Mouse (Mus musculus) heart, adult 8-10 months (tissue): ENCODE results near the gene Zfp719. TPM values are rescaled to one million over a fixed set of nuclear protein-coding genes. Genes with fewer than 3 reads are reported as not detected.

ENCODE experiments used
- DNase-seq: peaks from one replicate; pipeline ENCODE4 v3.0.0; 2022; ENCODE audit warnings: low spot score
- total RNA-seq, 4 experiments: library from RNA; stranded (reverse); gene quantifications; 2 replicates each; pipeline ENCODE4 v1.2.4; 2022

The Zfp719 gene
- total RNA-seq, 4 experiments from 2014 or later = 4.4 to 8.0 (median 5.6) TPM

GRCm38 (mm10) chr7:43607743-43608287 lies 28.4 kb downstream of the Zfp719 start:
- DNase-seq = no peak

GRCm38 (mm10) chr7:43608316-43608824 lies 29.0 kb downstream of the Zfp719 start:
- no peak for DNase-seq

DNA sequence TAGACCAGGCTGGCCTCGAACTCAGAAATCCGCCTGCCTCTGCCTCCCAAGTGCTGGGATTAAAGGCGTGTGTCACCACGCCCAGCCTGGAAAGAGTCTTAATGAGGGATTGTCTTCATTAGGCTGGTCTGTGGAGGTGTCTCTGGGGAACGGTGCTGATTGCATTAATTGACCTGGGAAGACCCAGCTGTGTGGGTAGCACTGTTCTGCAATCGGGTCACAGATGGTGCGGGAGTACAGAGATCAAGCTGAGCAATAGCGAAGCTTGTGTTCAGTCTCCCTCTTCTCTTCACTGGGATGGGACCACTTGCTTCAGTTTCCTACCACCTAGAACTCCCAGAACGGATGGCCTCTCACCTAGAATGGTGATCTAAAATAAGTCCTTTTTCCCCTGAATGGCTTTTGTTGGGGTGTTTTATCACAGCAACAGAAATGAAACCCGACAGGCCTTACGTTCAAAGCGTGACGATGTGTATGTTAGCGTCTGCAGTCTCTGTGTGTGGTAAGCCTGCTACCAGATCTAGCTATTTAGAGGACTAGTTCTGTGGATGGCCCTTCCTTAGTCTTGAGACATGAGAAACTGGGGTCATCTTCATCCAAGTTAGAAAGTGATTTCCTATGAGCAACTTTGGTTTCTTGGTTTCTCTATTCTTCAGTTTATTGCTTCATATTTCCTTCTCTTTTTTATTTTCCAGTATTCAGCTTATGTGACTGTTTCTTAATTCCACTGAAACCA lies 34.6 kb downstream of the Zfp719 start:
- DNase-seq = no peak

DNA sequence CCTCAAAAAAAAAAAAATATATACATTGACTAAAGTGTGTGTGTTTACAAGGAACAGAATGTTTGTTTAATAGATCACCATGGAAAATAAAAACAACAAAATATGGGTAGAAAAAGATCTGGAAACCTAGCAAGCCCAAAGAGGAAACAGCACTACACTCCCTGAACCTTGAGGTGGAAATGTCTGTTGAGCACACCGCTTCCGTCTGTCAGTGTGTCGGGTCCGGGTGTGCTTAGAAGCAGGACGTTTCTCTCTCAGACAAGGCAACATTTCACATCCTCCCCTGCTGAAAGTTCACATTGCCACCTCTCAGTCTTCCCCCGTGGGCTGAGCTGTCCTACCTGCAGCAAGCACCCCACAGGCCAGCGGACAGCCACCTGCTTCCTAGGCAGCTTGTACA lies 43.5 kb downstream of the Zfp719 start:
- no peak for DNase-seq

- no peak for DNase-seq
Observed at GRCm38 (mm10) chr7:43623819-43624218, 44.4 kb downstream of the Zfp719 start.

DNA sequence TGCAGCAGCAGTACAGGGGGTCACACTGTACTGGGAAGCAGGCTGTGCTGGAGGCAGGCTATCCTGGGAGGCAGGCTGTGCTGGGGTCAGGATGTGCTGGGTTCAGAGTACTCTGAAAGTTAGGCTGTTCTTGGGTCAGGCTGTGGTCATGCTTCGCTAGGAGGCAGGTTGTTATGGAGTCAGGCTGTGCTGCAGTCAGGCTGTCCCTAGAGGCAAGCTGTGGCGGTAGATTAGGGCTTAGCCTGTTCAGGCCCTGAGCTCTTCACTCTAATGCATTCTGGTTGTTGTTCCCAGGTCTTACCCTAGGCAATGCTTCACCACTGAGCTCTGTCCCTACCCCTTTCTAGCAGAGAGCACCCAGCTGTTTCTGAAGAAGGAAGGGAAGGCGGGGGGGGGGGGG lies 45.7 kb downstream of the Zfp719 start:
- DNase-seq = no peak

GRCm38 (mm10) chr7:43625794-43626422 lies 46.5 kb downstream of the Zfp719 start:
- no peak for DNase-seq

GRCm38 (mm10) chr7:43633940-43634339 lies 54.5 kb downstream of the Zfp719 start:
- DNase-seq = no peak

DNA sequence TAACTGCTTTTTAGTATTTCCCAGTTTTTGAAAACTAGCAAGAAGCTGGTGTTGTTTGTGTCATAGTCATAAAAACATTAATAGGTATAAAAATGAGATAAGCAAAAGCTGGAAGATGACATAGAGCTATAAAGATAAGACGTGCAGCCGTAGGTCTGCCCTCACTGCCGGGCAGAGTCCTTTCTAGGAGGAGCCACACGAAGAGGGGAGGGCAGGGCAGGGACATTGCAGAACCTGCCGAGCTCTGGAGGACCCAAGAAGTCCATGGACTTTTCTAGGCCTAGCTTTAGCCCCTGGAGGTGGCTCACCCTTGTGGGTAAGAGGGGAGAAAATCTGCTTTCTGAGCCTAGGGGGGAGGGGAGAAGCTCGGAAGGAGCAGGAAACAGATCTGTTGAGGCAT lies 55.1 kb downstream of the Zfp719 start, which contains the start of gene Ceacam18:
Ceacam18 (plus strand) TSS at position 208 of the 400 bp plus-strand sequence.
- no peak for DNase-seq

- no peak for DNase-seq
Observed at GRCm38 (mm10) chr7:43636194-43636593, 56.8 kb downstream of the Zfp719 start.

DNA sequence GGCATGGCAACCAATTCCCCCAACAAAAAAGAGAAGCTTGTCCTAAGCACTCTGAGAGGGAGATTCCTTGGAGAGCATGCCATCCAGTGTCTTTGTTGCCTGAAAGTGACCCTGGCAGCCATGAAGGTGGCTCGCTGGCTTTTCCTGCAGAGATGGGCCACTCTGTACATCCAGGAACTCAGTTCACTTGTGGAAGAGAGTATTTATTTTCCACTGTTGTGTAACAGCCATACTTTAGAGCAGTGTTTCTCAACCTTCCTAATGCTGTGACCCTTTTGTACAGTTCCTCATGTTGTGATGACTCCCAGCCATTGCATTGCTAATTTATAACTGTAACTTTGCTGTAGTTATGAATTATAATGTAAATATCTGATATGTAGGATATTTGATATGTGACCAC lies 57.7 kb downstream of the Zfp719 start:
- DNase-seq = no peak

- DNase-seq = no peak
Observed at GRCm38 (mm10) chr7:43642587-43642986, 63.2 kb downstream of the Zfp719 start.

Other genes starting within 250 kb of the Zfp719 start
- gene Siglecf, start 228.3 kb upstream of the Zfp719 start, total RNA-seq = not detected
- gene Siglecg, start 171.4 kb upstream of the Zfp719 start, total RNA-seq = under 1 TPM; 0.06 to 0.69 (median 0.15) TPM
- gene Lim2, start 151.9 kb upstream of the Zfp719 start, total RNA-seq = under 1 TPM in 1 of 4 experiments, not detected in 3; 0.32 TPM
- gene Nkg7, start 142.5 kb upstream of the Zfp719 start, total RNA-seq = 1 to 10 TPM in 1 of 4 experiments, not detected in 3; 1.1 TPM
- gene Cldnd2, start 138.8 kb upstream of the Zfp719 start, total RNA-seq = not detected
- gene Etfb, start 135.5 kb upstream of the Zfp719 start, total RNA-seq = 1,000 to 10,000 TPM; 1,243 to 1,357 (median 1,292) TPM
- gene Gm45233, start 135.5 kb upstream of the Zfp719 start, total RNA-seq = 1 to 10 TPM in 2 of 4 experiments, under 1 TPM in 2; 0.44 to 1.3 (median 0.94) TPM
- gene Vsig10l, start 116.5 kb upstream of the Zfp719 start, total RNA-seq = 1 to 10 TPM in 2 of 4 experiments, under 1 TPM in 2; 0.71 to 4.4 (median 1.6) TPM
- under 1 TPM; 0.09 to 0.38 (median 0.24) TPM for gene Iglon5, start 89.5 kb upstream of the Zfp719 start, total RNA-seq
- gene 4931406B18Rik, start 73.7 kb upstream of the Zfp719 start, total RNA-seq = not detected
- gene Cd33, start 35.2 kb upstream of the Zfp719 start, total RNA-seq = 1 to 10 TPM; 1.6 to 3.1 (median 2.7) TPM
- gene Zfp658, start 17.4 kb upstream of the Zfp719 start, total RNA-seq = 1 to 10 TPM in 1 of 4 experiments, under 1 TPM in 3; 0.66 to 1.1 (median 0.88) TPM
- not detected for gene Zfp819, start 27.6 kb downstream of the Zfp719 start, total RNA-seq
- gene Ceacam18, start 55.1 kb downstream of the Zfp719 start, total RNA-seq = not detected
- 1 to 10 TPM in 3 of 4 experiments, under 1 TPM in 1; 0.75 to 1.6 (median 1.1) TPM for gene Siglece, start 80.6 kb downstream of the Zfp719 start, total RNA-seq
- gene Ctu1, start 92.4 kb downstream of the Zfp719 start, total RNA-seq = 1 to 10 TPM; 2.9 to 3.4 (median 3.1) TPM
- gene Klk14, start 110.8 kb downstream of the Zfp719 start, total RNA-seq = under 1 TPM in 3 of 4 experiments, not detected in 1; 0.27 to 0.49 (median 0.34) TPM
- not detected for gene Klk13, start 133.0 kb downstream of the Zfp719 start, total RNA-seq
- gene Klk12, start 189.3 kb downstream of the Zfp719 start, total RNA-seq = not detected
- under 1 TPM in 3 of 4 experiments, not detected in 1; 0.32 to 0.79 (median 0.37) TPM for gene Klk11, start 195.0 kb downstream of the Zfp719 start, total RNA-seq
- under 1 TPM; 0.22 to 0.57 (median 0.25) TPM for gene Klk10, start 201.4 kb downstream of the Zfp719 start, total RNA-seq
- not detected for gene Klk9, start 212.3 kb downstream of the Zfp719 start, total RNA-seq
- gene Klk8, start 218.0 kb downstream of the Zfp719 start, total RNA-seq = 10 to 100 TPM in 3 of 4 experiments, 1 to 10 TPM in 1; 9.4 to 12.4 (median 11.2) TPM
- not detected for gene Klk7, start 231.7 kb downstream of the Zfp719 start, total RNA-seq
- gene Klk6, start 244.9 kb downstream of the Zfp719 start, total RNA-seq = not detected